Mouse (Mus musculus) leukemia stem cell, adult 10-12 weeks (primary cell): ENCODE measurements around the gene Wdfy2. TPM values are rescaled to one million over a fixed set of nuclear protein-coding genes. Genes with fewer than 3 reads are reported as not detected.

Experiments
- polyA plus RNA-seq: library from polyadenylated mRNA; stranded (reverse); fragments of >175 nt; gene quantifications from 2 replicates; pipeline ENCODE4 v1.2.3, GENCODE M21; 2012; ENCODE audit warnings: low replicate concordance

Wdfy2 gene
- 2.7 and 3.4 TPM in 2 replicates for polyA plus RNA-seq

GRCm38 (mm10) chr14:62837641-62838252 lies at the start of gene Wdfy2:
TSS of gene Wdfy2 (plus strand) at chr14:62837678.

GRCm38 (mm10) chr14:62984410-62984809 lies 146.9 kb downstream of the Wdfy2 start, which contains the start of gene Defb48:
TSS of gene Defb48 (minus strand) at chr14:62984510.

GRCm38 (mm10) chr14:62997777-62998176 lies 160.3 kb downstream of the Wdfy2 start, which contains the start of gene Defb47:
TSS of gene Defb47 (plus strand) at chr14:62998077.

Other genes with a start within 250 kb of the Wdfy2 start
- not detected in 2 replicates for gene Serpine3, start 174.0 kb upstream of the Wdfy2 start, polyA plus RNA-seq
- 28.6 and 32.6 TPM in 2 replicates for gene Ints6, start 76.5 kb upstream of the Wdfy2 start, polyA plus RNA-seq
- not detected in 2 replicates for gene Defb48, start 146.8 kb downstream of the Wdfy2 start, polyA plus RNA-seq
- not detected in 2 replicates for gene Defb47, start 160.4 kb downstream of the Wdfy2 start, polyA plus RNA-seq
- gene Defb43, start 174.1 kb downstream of the Wdfy2 start, polyA plus RNA-seq, result not detected in 2 replicates
- not detected in 2 replicates for gene Defb42, start 209.3 kb downstream of the Wdfy2 start, polyA plus RNA-seq
- not detected in 2 replicates for gene Defb30, start 212.3 kb downstream of the Wdfy2 start, polyA plus RNA-seq